Mouse (Mus musculus): ENCODE data around the gene Olfr726.

- TF ChIP-seq POLR2A (IDR thresholded peaks at IDR 0.05; ENCODE audit: borderline replicate concordance, extremely low read depth, insufficient read depth, insufficient read length, poor library complexity, severe bottlenecking) (no peak), CTCF (IDR thresholded peaks at IDR 0.05; ENCODE audit: borderline replicate concordance, extremely low read depth, insufficient read depth, insufficient read length) (no peak)
Observed at GRCm38 (mm10) chr14:50040275-50040674, 50.5 kb downstream of the Olfr726 start, which contains the start of gene Olfr725.

All from brain, embryonic 14.5 days (tissue).